Mouse (Mus musculus) lung, adult 2 months (tissue): ENCODE measurements around the gene Hoxa5.

ENCODE experiments used
- CTCF ChIP-seq: fragments of 200-500 bp; IDR thresholded peaks from 2 replicates; pipeline ENCODE4 v1.5.1; 2011; ENCODE audit warnings: mild to moderate bottlenecking, low read length, control low read depth; ENCODE audit not compliant: insufficient read depth
- POLR2A ChIP-seq: fragments of 200-500 bp; IDR thresholded peaks from 2 replicates; pipeline ENCODE4 v1.6.1; 2011; ENCODE audit warnings: low read depth, mild to moderate bottlenecking, control low read depth, low read length, borderline replicate concordance; ENCODE audit errors: extremely low read depth

DNA sequence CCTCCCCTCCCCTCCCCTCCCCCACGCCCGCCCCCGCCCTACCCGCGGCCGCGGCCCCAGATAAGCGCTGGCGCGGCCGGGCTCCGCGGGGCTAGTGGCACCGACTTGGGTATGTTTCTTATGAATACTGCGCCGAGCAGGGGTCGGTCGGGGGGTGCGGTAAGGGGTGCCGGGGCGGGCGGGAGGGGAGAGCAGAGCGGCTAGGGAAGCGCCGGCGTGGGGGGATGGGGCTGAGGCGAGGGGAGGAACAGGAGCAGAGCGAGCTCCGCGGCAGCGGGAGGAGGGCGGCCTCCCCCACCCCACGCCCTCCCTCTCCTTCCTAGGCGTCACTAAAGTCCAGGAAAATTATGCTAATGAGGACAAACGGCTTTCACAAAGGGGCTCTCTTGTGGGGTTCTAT is 28.5 kb downstream of the Hoxa5 start:
- no peak for TF ChIP-seq POLR2A
- no peak for TF ChIP-seq CTCF
